Mouse (Mus musculus) testis, adult 2 months (tissue): ENCODE results near the gene Rxra.

ENCODE experiments used
- CTCF ChIP-seq: fragments of 200-500 bp; IDR thresholded peaks from 2 replicates; pipeline ENCODE4 v1.5.1; 2012; ENCODE audit warnings: low read depth, mild to moderate bottlenecking, inconsistent platforms, low read length, moderate library complexity; ENCODE audit not compliant: control insufficient read depth, insufficient read depth, insufficient replicate concordance
- POLR2A ChIP-seq: fragments of 200-500 bp; IDR thresholded peaks from 2 replicates; pipeline ENCODE4 v1.6.1; 2012; ENCODE audit warnings: low read depth, mild to moderate bottlenecking, inconsistent platforms, low read length, moderate library complexity; ENCODE audit not compliant: control insufficient read depth

- TF ChIP-seq CTCF (no peak), POLR2A (no peak)
Observed at GRCm38 (mm10) chr2:27734328-27734727, 58.1 kb downstream of the Rxra start.
